Mouse (Mus musculus): ENCODE measurements around the gene Gm20696. TPM values are rescaled to one million over a fixed set of nuclear protein-coding genes. Genes with fewer than 3 reads are reported as not detected.

Gm20696 gene
- total and polyA plus RNA-seq, 3 experiments, result 1.5 to 7.1 TPM; not detected in 1

GRCm38 (mm10) chr6:99228336-99228870 lies 438.2 kb downstream of the Gm20696 start:
- no peak for ATAC-seq (ENCODE audit: extremely low read depth, insufficient number of reproducible peaks, low FRiP score, poor library complexity, severe bottlenecking)
- peaks cover 9% of the 10 kb centered on the region for H3K4me1 ChIP-seq (ENCODE audit: insufficient read depth, low read depth, low read length)
- TF ChIP-seq GATA1 (IDR thresholded peaks at IDR 0.05; ENCODE audit: borderline replicate concordance, low read length) (no peak), POLR2AphosphoS5 (IDR thresholded peaks at IDR 0.05; ENCODE audit: insufficient replicate concordance, low read depth, low read length) (no peak), GATA2 (IDR thresholded peaks at IDR 0.05; ENCODE audit: borderline replicate concordance, low read depth, low read length) (no peak), TAL1 (conservative IDR thresholded peaks at IDR 0.05; ENCODE audit: low read depth, low read length) (no peak)

GRCm38 (mm10) chr6:99221147-99221546 lies 445.4 kb downstream of the Gm20696 start:
- DNase-seq (ENCODE audit: low spot score) (no peak), ATAC-seq (ENCODE audit: extremely low read depth, insufficient number of reproducible peaks, low FRiP score, poor library complexity, severe bottlenecking) (no peak)
- Histone ChIP-seq H3K4me3 (ENCODE audit: low read depth, low read length) (no peak overlapping the region), H3K9me3 (replicated peaks) (no peaks in the 10 kb centered on the region), H3K36me3 (replicated peaks) (peaks cover 7% of the 10 kb centered on the region), H3K27me3 (ENCODE audit: insufficient read depth, low read length) (no peaks in the 10 kb centered on the region), H3K4me1 (ENCODE audit: insufficient read depth, low read depth, low read length) (no peaks in the 10 kb centered on the region)
- no peak for TF ChIP-seq GATA2 (IDR thresholded peaks at IDR 0.05; ENCODE audit: borderline replicate concordance, low read depth, low read length)
- no peak for TF ChIP-seq CTCF (IDR thresholded peaks at IDR 0.05; ENCODE audit: low read depth, low read length)
- no peak for TF ChIP-seq GATA1 (IDR thresholded peaks at IDR 0.05; ENCODE audit: borderline replicate concordance, low read length)
- TF ChIP-seq TAL1 (conservative IDR thresholded peaks at IDR 0.05; ENCODE audit: low read depth, low read length), result no peak
- TF ChIP-seq POLR2AphosphoS5 (IDR thresholded peaks at IDR 0.05; ENCODE audit: insufficient replicate concordance, low read depth, low read length), result no peak

More at GRCm38 (mm10) chr6:99228336-99228870, 438.2 kb downstream of the Gm20696 start:
- no peak overlapping the region for H3K4me3 ChIP-seq (ENCODE audit: low read depth, low read length)
- DNase-seq (ENCODE audit: low spot score), result no peak
- no peaks in the 10 kb centered on the region for H3K9me3 ChIP-seq (replicated peaks)
- H3K36me3 ChIP-seq (replicated peaks), result peaks cover 8% of the 10 kb centered on the region
- no peaks in the 10 kb centered on the region for H3K27me3 ChIP-seq (ENCODE audit: insufficient read depth, low read length)

GRCm38 (mm10) chr6:99220472-99220871 lies 446.1 kb downstream of the Gm20696 start:
- Histone ChIP-seq H3K4me3 (ENCODE audit: low read depth, low read length) (no peak overlapping the region), H3K9me3 (replicated peaks) (no peaks in the 10 kb centered on the region), H3K4me1 (ENCODE audit: insufficient read depth, low read depth, low read length) (no peaks in the 10 kb centered on the region), H3K27me3 (ENCODE audit: insufficient read depth, low read length) (no peaks in the 10 kb centered on the region), H3K36me3 (replicated peaks) (peaks cover 7% of the 10 kb centered on the region)
- TF ChIP-seq GATA1 (IDR thresholded peaks at IDR 0.05; ENCODE audit: borderline replicate concordance, low read length) (no peak), POLR2AphosphoS5 (IDR thresholded peaks at IDR 0.05; ENCODE audit: insufficient replicate concordance, low read depth, low read length) (no peak), GATA2 (IDR thresholded peaks at IDR 0.05; ENCODE audit: borderline replicate concordance, low read depth, low read length) (no peak), TAL1 (conservative IDR thresholded peaks at IDR 0.05; ENCODE audit: low read depth, low read length) (no peak), CTCF (IDR thresholded peaks at IDR 0.05; ENCODE audit: low read depth, low read length) (no peak)
- ATAC-seq (ENCODE audit: extremely low read depth, insufficient number of reproducible peaks, low FRiP score, poor library complexity, severe bottlenecking) (no peak), DNase-seq (ENCODE audit: low spot score) (no peak)

GRCm38 (mm10) chr6:99217846-99218245 lies 448.8 kb downstream of the Gm20696 start:
- TF ChIP-seq CTCF (IDR thresholded peaks at IDR 0.05; ENCODE audit: low read depth, low read length) (no peak), POLR2AphosphoS5 (IDR thresholded peaks at IDR 0.05; ENCODE audit: insufficient replicate concordance, low read depth, low read length) (no peak), GATA2 (IDR thresholded peaks at IDR 0.05; ENCODE audit: borderline replicate concordance, low read depth, low read length) (no peak), TAL1 (conservative IDR thresholded peaks at IDR 0.05; ENCODE audit: low read depth, low read length) (no peak), GATA1 (IDR thresholded peaks at IDR 0.05; ENCODE audit: borderline replicate concordance, low read length) (no peak)
- H3K36me3 ChIP-seq (replicated peaks), result peaks cover 10% of the 10 kb centered on the region
- no peaks in the 10 kb centered on the region for H3K4me1 ChIP-seq (ENCODE audit: insufficient read depth, low read depth, low read length)
- no peak overlapping the region for H3K4me3 ChIP-seq (ENCODE audit: low read depth, low read length)
- H3K9me3 ChIP-seq (replicated peaks), result no peaks in the 10 kb centered on the region
- DNase-seq (ENCODE audit: low spot score), result no peak
- no peak for ATAC-seq (ENCODE audit: extremely low read depth, insufficient number of reproducible peaks, low FRiP score, poor library complexity, severe bottlenecking)
- no peaks in the 10 kb centered on the region for H3K27me3 ChIP-seq (ENCODE audit: insufficient read depth, low read length)

- TF ChIP-seq GATA2 (IDR thresholded peaks at IDR 0.05; ENCODE audit: borderline replicate concordance, low read depth, low read length), result no peak
- TF ChIP-seq GATA1 (IDR thresholded peaks at IDR 0.05; ENCODE audit: borderline replicate concordance, low read length), result no peak
- TF ChIP-seq POLR2AphosphoS5 (IDR thresholded peaks at IDR 0.05; ENCODE audit: insufficient replicate concordance, low read depth, low read length), result no peak
- no peak for TF ChIP-seq TAL1 (conservative IDR thresholded peaks at IDR 0.05; ENCODE audit: low read depth, low read length)
- no peak for TF ChIP-seq CTCF (IDR thresholded peaks at IDR 0.05; ENCODE audit: low read depth, low read length)
- no peaks in the 10 kb centered on the region for H3K4me1 ChIP-seq (ENCODE audit: insufficient read depth, low read depth, low read length)
- H3K27me3 ChIP-seq (ENCODE audit: insufficient read depth, low read length), result no peaks in the 10 kb centered on the region
- peaks cover 10% of the 10 kb centered on the region for H3K36me3 ChIP-seq (replicated peaks)
- H3K4me3 ChIP-seq (ENCODE audit: low read depth, low read length), result no peak overlapping the region
- H3K9me3 ChIP-seq (replicated peaks), result no peaks in the 10 kb centered on the region
- DNase-seq (ENCODE audit: low spot score) (no peak), ATAC-seq (ENCODE audit: extremely low read depth, insufficient number of reproducible peaks, low FRiP score, poor library complexity, severe bottlenecking) (no peak)
Measured at GRCm38 (mm10) chr6:99217155-99217554, 449.4 kb downstream of the Gm20696 start.

- peaks cover 4% of the 10 kb centered on the region for H3K4me1 ChIP-seq (ENCODE audit: insufficient read depth, low read depth, low read length)
- TF ChIP-seq TAL1 (conservative IDR thresholded peaks at IDR 0.05; ENCODE audit: low read depth, low read length), result no peak
- ATAC-seq (ENCODE audit: extremely low read depth, insufficient number of reproducible peaks, low FRiP score, poor library complexity, severe bottlenecking) (no peak), DNase-seq (ENCODE audit: low spot score) (no peak)
- no peaks in the 10 kb centered on the region for H3K27me3 ChIP-seq (ENCODE audit: insufficient read depth, low read length)
- H3K36me3 ChIP-seq (replicated peaks), result peaks cover 3% of the 10 kb centered on the region
- no peak overlapping the region for H3K4me3 ChIP-seq (ENCODE audit: low read depth, low read length)
- H3K9me3 ChIP-seq (replicated peaks), result no peaks in the 10 kb centered on the region
Measured at GRCm38 (mm10) chr6:99212461-99212860, 454.1 kb downstream of the Gm20696 start.

Data from G1E (cell line).